Mouse (Mus musculus) ES-E14 (cell line): Measurements from ENCODE around the gene Ripply3.

Source experiments
- CHD2 ChIP-seq: IDR thresholded peaks from 2 replicates; pipeline ENCODE4 v1.6.1; 2014; ENCODE audit warnings: mild to moderate bottlenecking, low read depth, low read length, inconsistent platforms
- HCFC1 ChIP-seq: IDR thresholded peaks from 2 replicates; pipeline ENCODE4 v1.6.1; 2012; ENCODE audit warnings: low read length, inconsistent platforms, borderline replicate concordance; ENCODE audit not compliant: insufficient read depth
- MAFK ChIP-seq: IDR thresholded peaks from 2 replicates; pipeline ENCODE4 v1.6.1; 2014; ENCODE audit warnings: mild to moderate bottlenecking, low read depth, low read length, inconsistent platforms; ENCODE audit not compliant: insufficient read depth
- ZC3H11A ChIP-seq: IDR thresholded peaks from 2 replicates; pipeline ENCODE4 v1.6.1; 2012; ENCODE audit warnings: low read depth, mild to moderate bottlenecking, inconsistent platforms, low read length, borderline replicate concordance
- ZNF384 ChIP-seq: IDR thresholded peaks from 2 replicates; pipeline ENCODE4 v1.6.1; 2012; ENCODE audit warnings: low read depth, low read length, inconsistent platforms

DNA sequence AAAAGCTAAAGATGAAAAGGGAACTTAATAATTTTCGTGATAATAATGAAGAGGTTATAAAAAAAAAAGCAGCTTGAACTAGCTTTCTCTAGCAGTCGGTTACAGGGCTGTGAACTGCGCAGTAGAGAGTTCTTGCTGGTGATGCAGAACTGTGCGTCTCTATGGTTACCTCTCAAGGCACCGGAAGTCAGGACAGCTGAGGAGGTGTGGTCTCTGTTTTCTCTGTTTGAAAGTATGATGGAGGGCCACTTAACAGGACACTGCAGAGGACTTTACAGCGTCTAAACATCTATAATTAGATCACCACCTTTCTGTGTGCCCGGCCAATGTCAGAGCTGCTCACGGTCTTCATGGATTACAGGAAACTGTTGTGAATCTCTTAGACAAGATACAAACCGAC lies 26.2 kb downstream of the Ripply3 start:
- no peak for TF ChIP-seq MAFK
- TF ChIP-seq ZC3H11A, result no peak
- TF ChIP-seq HCFC1, result no peak
- TF ChIP-seq CHD2, result no peak
- no peak for TF ChIP-seq ZNF384
